Mouse (Mus musculus) heart, embryonic 14.5 days (tissue): ENCODE data around the gene Galntl5. TPM values are rescaled to one million over a fixed set of nuclear protein-coding genes. Genes with fewer than 3 reads are reported as not detected.

Source experiments
- ATAC-seq: fragments of 200-750 bp; cut with Nextera tagmentation; 2 replicates; pipeline ENCODE4 v1.8.0; 2017; ENCODE audit warnings: low read depth, moderate TSS enrichment; ENCODE audit not compliant: insufficient number of reproducible peaks, insufficient read depth, low FRiP score
- H3K27ac ChIP-seq, 2 experiments: fragments of 200-500 bp in 1 of 2; fragments of 300-500 bp in 1 of 2; sonication (generic) in 1 of 2; replicated peaks in 1 of 2; 2 replicates each; pipeline ENCODE4 v1.5.1; 2012 to 2014; ENCODE audit warnings: low read depth in 2 of 2, low read length in 2 of 2, control low read depth in 1 of 2, mild to moderate bottlenecking in 1 of 2, mixed read lengths in 1 of 2; ENCODE audit not compliant: control insufficient read depth in 1 of 2, insufficient read depth in 1 of 2
- H3K27me3 ChIP-seq: fragments of 300-500 bp; sonication (generic); 2 replicates; pipeline ENCODE4 v1.6.1; 2014; ENCODE audit warnings: mild to moderate bottlenecking, low read length, control low read depth; ENCODE audit not compliant: control insufficient read depth, insufficient read depth
- H3K36me3 ChIP-seq: fragments of 300-500 bp; sonication (generic); 2 replicates; pipeline ENCODE4 v1.6.1; 2014; ENCODE audit warnings: mild to moderate bottlenecking, control low read depth, low read length, mixed read lengths; ENCODE audit not compliant: control insufficient read depth, insufficient read depth
- H3K4me1 ChIP-seq, 2 experiments: fragments of 200-500 bp in 1 of 2; fragments of 300-500 bp in 1 of 2; sonication (generic) in 1 of 2; 2 replicates each; pipeline ENCODE4 v1.6.1; 2012 to 2014; ENCODE audit warnings: low read length in 2 of 2, control low read depth in 1 of 2, mixed read lengths in 1 of 2; ENCODE audit not compliant: control insufficient read depth in 2 of 2, insufficient read depth in 2 of 2
- H3K4me2 ChIP-seq: fragments of 300-500 bp; sonication (generic); 2 replicates; pipeline ENCODE4 v1.6.1; 2014; ENCODE audit warnings: mild to moderate bottlenecking, low read length
- H3K4me3 ChIP-seq, 2 experiments: fragments of 200-500 bp in 1 of 2; fragments of 300-500 bp in 1 of 2; sonication (generic) in 1 of 2; 2 replicates each; pipeline ENCODE4 v1.5.1; 2012 to 2014; ENCODE audit warnings: low read length in 2 of 2, mild to moderate bottlenecking in 2 of 2, control low read depth in 1 of 2, low read depth in 1 of 2, moderate library complexity in 1 of 2; ENCODE audit not compliant: control insufficient read depth in 1 of 2, insufficient read depth in 1 of 2
- H3K9ac ChIP-seq: fragments of 300-500 bp; sonication (generic); 2 replicates; pipeline ENCODE4 v1.6.1; 2014; ENCODE audit warnings: mild to moderate bottlenecking, low read length
- H3K9me3 ChIP-seq: fragments of 300-500 bp; sonication (generic); 2 replicates; pipeline ENCODE4 v1.6.1; 2016; ENCODE audit warnings: low read length, control low read depth; ENCODE audit not compliant: control insufficient read depth
- WGBS: fragments of 180-500 bp; shearing (Covaris S2); extraction: QIAGEN DNeasy Blood & Tissue Kit; methylation state at CpG from one replicate; pipeline ENCODE4 v1.1.7; 2014; 5-methylcytosine and 5-hydroxymethylcytosine counted together
- polyA plus RNA-seq: library from polyadenylated mRNA; unstranded; fragments of >200 nt; fragmentation: Nextera tagmentation; extraction: Ambion mirVana; gene quantifications from 2 replicates; pipeline ENCODE4 v1.2.1, GENCODE M21; 2014

Gene Galntl5
- polyA plus RNA-seq: not detected in 2 replicates

GRCm38 (mm10) chr5:25181004-25181531 is at the start of gene Galntl5:
Gene Galntl5 (plus strand): TSS chr5:25181460.
- H3K4me1 ChIP-seq: no peaks in the 10 kb centered on the region
- no peak for ATAC-seq
- H3K4me3 ChIP-seq: no peak within 1 kb of the TSS
- no peaks in the 10 kb centered on the region for H3K36me3 ChIP-seq
- H3K9ac ChIP-seq: no peak within 1 kb of the TSS
- H3K27ac ChIP-seq: no peak within 1 kb of the TSS
- H3K4me2 ChIP-seq: no peak within 1 kb of the TSS
- no peaks in the 10 kb centered on the region for H3K9me3 ChIP-seq
- H3K27me3 ChIP-seq: no peaks in the 10 kb centered on the region
- WGBS: 72% methylated on average over 1 of the region's 1 CpGs

GRCm38 (mm10) chr5:25146705-25147104 is 34.6 kb upstream of the Galntl5 start:
- ATAC-seq: no peak
- H3K4me3 ChIP-seq: no peak overlapping the region
- no peaks in the 10 kb centered on the region for H3K27me3 ChIP-seq
- H3K36me3 ChIP-seq: no peaks in the 10 kb centered on the region
- 70% methylated on average over 7 of the region's 7 CpGs for WGBS
- H3K9me3 ChIP-seq: no peaks in the 10 kb centered on the region
- no peak overlapping the region for H3K9ac ChIP-seq
- H3K4me2 ChIP-seq: no peak overlapping the region
- H3K27ac ChIP-seq: no peak overlapping the region
- H3K4me1 ChIP-seq: no peaks in the 10 kb centered on the region

DNA sequence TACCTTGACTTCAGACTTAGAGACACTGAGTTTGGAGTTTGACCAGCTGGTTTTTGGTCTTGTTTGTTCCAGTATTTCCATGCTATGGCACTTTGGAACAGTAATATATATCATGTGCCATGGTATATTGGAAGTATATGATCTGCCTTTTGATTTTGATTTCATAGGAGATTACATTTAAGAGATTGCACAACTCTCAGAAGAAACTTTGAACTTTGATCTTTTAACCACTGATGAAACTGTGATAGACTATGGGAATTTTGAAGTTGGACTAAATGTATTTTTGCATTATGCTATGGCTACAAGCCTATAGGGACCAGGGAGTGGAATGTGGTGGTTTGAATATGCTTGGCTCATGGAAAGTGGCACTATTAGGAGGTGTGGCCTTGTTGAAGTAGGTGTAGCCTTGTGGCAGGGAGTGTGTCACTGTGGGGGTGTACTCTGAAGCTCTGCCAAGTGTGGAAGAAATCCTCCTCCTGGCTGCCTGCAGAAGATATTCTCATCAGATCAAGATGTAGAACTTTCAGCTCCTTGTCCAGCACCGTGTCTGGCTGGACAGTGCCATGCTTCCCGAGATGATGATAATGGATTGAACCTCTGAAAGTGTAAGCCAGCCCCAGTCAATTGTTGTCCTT is 31.8 kb upstream of the Galntl5 start:
- H3K27me3 ChIP-seq: no peaks in the 10 kb centered on the region
- no peak overlapping the region for H3K9ac ChIP-seq
- 60% methylated on average over 2 of the region's 2 CpGs for WGBS
- no peaks in the 10 kb centered on the region for H3K36me3 ChIP-seq
- no peak overlapping the region for H3K4me2 ChIP-seq
- no peak overlapping the region for H3K27ac ChIP-seq
- no peaks in the 10 kb centered on the region for H3K9me3 ChIP-seq
- peaks cover 0 to 3% of the 10 kb centered on the region in 2 experiments; a peak in 2 of 4 replicates for H3K4me1 ChIP-seq
- no peak overlapping the region for H3K4me3 ChIP-seq
- no peak for ATAC-seq

- 0 out of 2 replicates have a peak, but pooled peaks cover 5% of the 10 kb centered on the region for H3K27me3 ChIP-seq
- no peak overlapping the region for H3K27ac ChIP-seq
- H3K4me2 ChIP-seq: no peak overlapping the region
- no peaks in the 10 kb centered on the region for H3K36me3 ChIP-seq
- WGBS: 68% methylated on average over 2 of the region's 2 CpGs
- ATAC-seq: no peak
- H3K4me3 ChIP-seq: no peak overlapping the region
- H3K9ac ChIP-seq: no peak overlapping the region
- H3K4me1 ChIP-seq: peaks cover 0 to 3% of the 10 kb centered on the region in 2 experiments; a peak in 2 of 4 replicates
- no peaks in the 10 kb centered on the region for H3K9me3 ChIP-seq
Measured at GRCm38 (mm10) chr5:25153491-25153890, 27.8 kb upstream of the Galntl5 start.

DNA sequence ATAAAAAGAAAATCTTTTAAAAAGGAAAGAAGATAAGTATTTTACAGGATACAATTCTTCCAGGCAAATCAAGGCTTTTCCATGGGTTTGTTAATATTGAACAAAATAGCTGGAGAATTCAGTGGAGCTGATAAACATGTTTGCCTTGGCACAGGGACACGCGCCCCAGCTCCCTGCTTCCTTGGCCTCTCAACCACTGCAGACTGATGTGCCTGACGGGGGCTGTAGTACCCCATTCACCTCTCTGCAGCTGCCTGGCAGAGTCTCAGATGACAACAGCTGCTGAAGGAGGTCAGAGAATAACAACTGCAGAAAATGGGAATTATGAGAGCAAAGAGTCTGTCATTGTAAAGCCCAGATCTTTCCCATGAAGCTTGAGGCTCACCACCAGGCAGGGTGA is 27.3 kb upstream of the Galntl5 start:
- ATAC-seq: no peak
- Histone ChIP-seq H3K4me1 (peaks cover 0 to 3% of the 10 kb centered on the region in 2 experiments; a peak in 2 of 4 replicates), H3K27me3 (0 out of 2 replicates have a peak, but pooled peaks cover 5% of the 10 kb centered on the region), H3K9ac (no peak overlapping the region), H3K4me2 (no peak overlapping the region), H3K4me3 (no peak overlapping the region), H3K36me3 (no peaks in the 10 kb centered on the region), H3K27ac (no peak overlapping the region), H3K9me3 (no peaks in the 10 kb centered on the region)
- 58% methylated on average over 3 of the region's 3 CpGs for WGBS

- no peak overlapping the region for H3K4me3 ChIP-seq
- WGBS: 91% methylated on average over 4 of the region's 4 CpGs
- H3K27me3 ChIP-seq: 0 out of 2 replicates have a peak, but pooled peaks cover 5% of the 10 kb centered on the region
- H3K9me3 ChIP-seq: no peaks in the 10 kb centered on the region
- ATAC-seq: no peak
- H3K4me1 ChIP-seq: peaks cover 0 to 3% of the 10 kb centered on the region in 2 experiments; a peak in 2 of 4 replicates
- H3K4me2 ChIP-seq: no peak overlapping the region
- H3K36me3 ChIP-seq: no peaks in the 10 kb centered on the region
- H3K9ac ChIP-seq: no peak overlapping the region
- no peak overlapping the region for H3K27ac ChIP-seq
Measured at GRCm38 (mm10) chr5:25154823-25155222, 26.4 kb upstream of the Galntl5 start.

DNA sequence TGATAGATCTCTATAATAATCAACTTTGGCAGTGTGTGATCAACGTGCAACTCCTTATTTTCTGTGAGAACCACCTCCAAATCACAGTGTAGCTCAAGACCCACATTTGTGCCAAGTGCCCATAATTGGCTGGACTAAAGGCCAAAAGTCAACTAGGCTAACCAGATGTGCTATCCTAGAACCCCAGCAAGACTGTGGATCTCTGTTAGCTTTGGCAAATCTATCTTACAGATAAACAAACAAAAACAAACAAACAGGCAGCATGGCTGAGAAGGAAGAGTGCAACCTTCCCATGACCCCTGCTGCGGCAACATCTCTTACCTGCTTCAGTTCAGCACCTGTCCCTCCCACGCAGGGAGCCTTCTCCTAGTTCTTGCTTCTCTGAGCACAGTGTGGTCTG is 25.9 kb upstream of the Galntl5 start:
- peaks cover 0 to 3% of the 10 kb centered on the region in 2 experiments; a peak in 2 of 4 replicates for H3K4me1 ChIP-seq
- 0 out of 2 replicates have a peak, but pooled peaks cover 5% of the 10 kb centered on the region for H3K27me3 ChIP-seq
- no peak for ATAC-seq
- no peak overlapping the region for H3K4me3 ChIP-seq
- no peak overlapping the region for H3K9ac ChIP-seq
- H3K4me2 ChIP-seq: no peak overlapping the region
- H3K27ac ChIP-seq: no peak overlapping the region
- H3K36me3 ChIP-seq: no peaks in the 10 kb centered on the region
- WGBS: 79% methylated on average over 3 of the region's 3 CpGs
- no peaks in the 10 kb centered on the region for H3K9me3 ChIP-seq
